ENCODE assay signal across 30 mouse cellular contexts in the genomic region with DNA sequence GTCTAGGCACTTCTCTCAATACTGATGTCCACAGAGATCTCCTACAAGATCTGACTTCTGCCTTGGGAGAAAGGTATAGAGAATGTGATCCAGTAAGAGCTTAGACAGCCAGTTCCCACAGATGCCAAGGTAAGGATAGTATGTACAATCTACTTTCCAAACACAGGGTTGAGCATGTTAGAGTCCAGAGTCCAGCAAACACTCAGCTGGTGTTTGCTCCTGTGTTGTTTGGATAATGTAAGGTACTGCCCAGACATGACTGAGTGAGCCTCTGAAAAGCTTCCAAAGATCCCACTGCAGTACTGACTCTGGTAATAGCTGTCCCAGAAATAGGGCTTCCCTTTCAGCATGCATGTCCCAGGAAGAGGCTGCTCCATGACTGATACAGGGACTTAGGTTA. TPM values are rescaled to one million over a fixed set of nuclear protein-coding genes. Genes with fewer than 3 reads are reported as not detected.
DNase-seq lines count a peak whose midpoint lies in the region; ATAC-seq and TF ChIP-seq lines count a peak whose summit lies in the region.
"Had no signal": no experiment of that assay in that cellular context is flagged by ENCODE, and none has a peak within 500 bp of the region (broad histone marks: within the 10 kb centered on the region; RNA-seq: fewer than 3 reads in every experiment).

No protein-coding gene starts in this region.

- peak; percentile 56 for ATAC-seq in liver, embryonic 11.5 days (replicated peaks; ENCODE audit: low FRiP score)
- ATAC-seq in liver, embryonic 15.5 days (ENCODE audit: insufficient read depth) = peak; percentile 73
- peak; percentile 87 for ATAC-seq in stomach, postnatal 0 days (ENCODE audit: low FRiP score, low TSS enrichment)
- no peak for ATAC-seq in erythroid progenitor cell, adult 5-6 weeks (replicated peaks; ENCODE audit: low FRiP score, poor library complexity, severe bottlenecking)
- ATAC-seq: activated CD4-positive, CD25-positive, alpha-beta regulatory T cell, adult 4 months; forebrain, embryonic 13.5 days; forebrain, embryonic 16.5 days; hindbrain, postnatal 0 days had no signal

- no peak for TF ChIP-seq CTCF in stomach, postnatal 0 days (IDR thresholded peaks at IDR 0.05; ENCODE audit: low read depth)

- no peaks in the 10 kb centered on the region for H3K36me3 ChIP-seq in liver, embryonic 11.5 days (ENCODE audit: control insufficient read depth, insufficient read depth, low read length)
- H3K36me3 ChIP-seq in liver, embryonic 15.5 days (replicated peaks) = no peaks in the 10 kb centered on the region
- no peaks in the 10 kb centered on the region for H3K36me3 ChIP-seq in stomach, postnatal 0 days (ENCODE audit: control insufficient read depth, insufficient read depth, low read length)
- H3K36me3 ChIP-seq: embryonic facial prominence, embryonic 10.5 days; embryonic facial prominence, embryonic 13.5 days; forebrain, embryonic 10.5 days; heart, embryonic 10.5 days; heart, embryonic 13.5 days had no signal

- no peaks in the 10 kb centered on the region for H3K9me3 ChIP-seq in liver, embryonic 11.5 days (ENCODE audit: control insufficient read depth, low read length)
- no peaks in the 10 kb centered on the region for H3K9me3 ChIP-seq in liver, embryonic 15.5 days (replicated peaks)
- no peaks in the 10 kb centered on the region for H3K9me3 ChIP-seq in stomach, postnatal 0 days (ENCODE audit: control insufficient read depth, low read length)
- H3K9me3 ChIP-seq: embryonic facial prominence, embryonic 10.5 days; embryonic facial prominence, embryonic 13.5 days; forebrain, embryonic 10.5 days; forebrain, embryonic 13.5 days; heart, embryonic 10.5 days; heart, embryonic 13.5 days had no signal

- H3K9ac ChIP-seq in liver, embryonic 11.5 days (ENCODE audit: low read depth, low read length) = no peak overlapping the region
- H3K9ac ChIP-seq in liver, embryonic 15.5 days = no peak overlapping the region
- H3K9ac ChIP-seq in stomach, postnatal 0 days (ENCODE audit: low read length) = no peak overlapping the region
- H3K9ac ChIP-seq: embryonic facial prominence, embryonic 13.5 days; forebrain, embryonic 13.5 days; heart, embryonic 13.5 days; hindbrain, embryonic 14.5 days had no signal

- no peak for TF ChIP-seq EP300 in stomach, postnatal 0 days (optimal IDR thresholded peaks at IDR 0.05)

- no peaks in the 10 kb centered on the region for H3K27me3 ChIP-seq in liver, embryonic 11.5 days (replicated peaks; ENCODE audit: control insufficient read depth, insufficient read depth, low read length)
- H3K27me3 ChIP-seq in liver, embryonic 15.5 days = no peaks in the 10 kb centered on the region
- H3K27me3 ChIP-seq in stomach, postnatal 0 days (ENCODE audit: control insufficient read depth, insufficient read depth, low read length) = no peaks in the 10 kb centered on the region
- H3K27me3 ChIP-seq: embryonic facial prominence, embryonic 13.5 days; forebrain, embryonic 13.5 days; heart, embryonic 13.5 days had no signal

- H3K4me3 ChIP-seq in liver, embryonic 11.5 days (ENCODE audit: low read depth, low read length) = no peak overlapping the region
- no peak overlapping the region for H3K4me3 ChIP-seq in liver, embryonic 15.5 days (replicated peaks)
- no peak overlapping the region for H3K4me3 ChIP-seq in stomach, postnatal 0 days (ENCODE audit: low read depth, low read length)
- H3K4me3 ChIP-seq: embryonic facial prominence, embryonic 10.5 days; embryonic facial prominence, embryonic 13.5 days; erythroblast, embryonic 14.5 days; forebrain, embryonic 10.5 days; forebrain, embryonic 13.5 days; heart, adult 2 months; heart, embryonic 10.5 days; heart, embryonic 13.5 days had no signal

- H3K4me2 ChIP-seq in liver, embryonic 11.5 days = no peak overlapping the region
- no peak overlapping the region for H3K4me2 ChIP-seq in liver, embryonic 15.5 days
- H3K4me2 ChIP-seq in stomach, postnatal 0 days (replicated peaks; ENCODE audit: low read depth) = no peak overlapping the region
- H3K4me2 ChIP-seq: embryonic facial prominence, embryonic 13.5 days; forebrain, embryonic 13.5 days; heart, embryonic 13.5 days; hindbrain, embryonic 14.5 days had no signal

- H3K4me1 ChIP-seq in liver, embryonic 11.5 days (replicated peaks; ENCODE audit: control insufficient read depth, insufficient read depth, low read length) = no peaks in the 10 kb centered on the region
- 0 out of 2 replicates have a peak, but pooled peaks cover 4% of the 10 kb centered on the region for H3K4me1 ChIP-seq in liver, embryonic 15.5 days (replicated peaks)
- no peaks in the 10 kb centered on the region for H3K4me1 ChIP-seq in stomach, postnatal 0 days (replicated peaks; ENCODE audit: control insufficient read depth, insufficient read depth)
- H3K4me1 ChIP-seq: forebrain, embryonic 13.5 days; heart, embryonic 10.5 days had no signal

- no peak overlapping the region for H3K27ac ChIP-seq in liver, embryonic 11.5 days (ENCODE audit: low read depth, low read length)
- H3K27ac ChIP-seq in liver, embryonic 15.5 days (replicated peaks) = no peak overlapping the region
- H3K27ac ChIP-seq in stomach, postnatal 0 days (replicated peaks) = no peak overlapping the region
- H3K27ac ChIP-seq: embryonic facial prominence, embryonic 10.5 days; embryonic facial prominence, embryonic 13.5 days; forebrain, embryonic 10.5 days; forebrain, embryonic 13.5 days; heart, adult 2 months; heart, embryonic 10.5 days; heart, embryonic 13.5 days; hindbrain, embryonic 14.5 days; hindbrain, postnatal 0 days had no signal

- DNase-seq in liver, embryonic 11.5 days (ENCODE audit: low spot score) = no peak
- no peak for DNase-seq in liver
- DNase-seq in stomach, postnatal 0 days (ENCODE audit: low spot score) = peak; percentile 39
- no peak for DNase-seq in urinary bladder, adult 18-20 months (ENCODE audit: low spot score in 2 of 2)
- DNase-seq: adrenal gland, postnatal 10 days; adrenal gland, postnatal 36 days; cerebellum, adult 11 months; cerebellum, adult 8-10 months; cerebellum, postnatal 10 days; cerebellum, postnatal 36 days; gastrocnemius, postnatal 10 days; gastrocnemius, postnatal 36 days; heart, adult 2 months; heart, postnatal 14 days; heart, postnatal 4 days had no signal

RNA-seq across cellular contexts. Expression of gene 4930452B06Rik, which starts 54.0 kb away (rescaled TPM):
- polyA plus RNA-seq in liver, embryonic 11.5 days (2014; fragmentation: Nextera tagmentation; extraction: Ambion mirVana) = 4.8 and 4.9 TPM in 2 replicates
- polyA plus RNA-seq in liver, embryonic 15.5 days (2015; fragmentation: Nextera tagmentation; extraction: Ambion mirVana) = 2.3 and 2.4 TPM in 2 replicates
- polyA plus RNA-seq in stomach, postnatal 0 days (2015; fragmentation: Nextera tagmentation; extraction: Ambion mirVana) = 5.0 and 5.8 TPM in 2 replicates
- not detected in 2 replicates for total RNA-seq in erythroid progenitor cell, adult 5-6 weeks (2015; ENCODE audit: low replicate concordance)
- not detected in 2 replicates for total RNA-seq in erythroid progenitor cell, adult 5-6 weeks (2017; ENCODE audit: low replicate concordance)
- total RNA-seq: gastrocnemius, adult 18-20 months; granulocyte monocyte progenitor cell, adult 5-6 weeks had no signal
- polyA plus RNA-seq: erythroblast, embryonic 14.5 days had no signal
